Mouse (Mus musculus) kidney, embryonic 14.5 days (tissue): Measurements from ENCODE around the gene Eomes. TPM values are rescaled to one million over a fixed set of nuclear protein-coding genes. Genes with fewer than 3 reads are reported as not detected.

Experiments
- ATAC-seq: fragments of 200-750 bp; cut with Nextera tagmentation; 2 replicates; pipeline ENCODE4 v1.8.0; 2017; ENCODE audit warnings: moderate number of reproducible peaks, mild to moderate bottlenecking, moderate TSS enrichment, moderate library complexity; ENCODE audit not compliant: low FRiP score, low TSS enrichment
- H3K27ac ChIP-seq: fragments of 300-500 bp; sonication (generic); 2 replicates; pipeline ENCODE4 v1.5.1; 2014; ENCODE audit warnings: low read depth, mild to moderate bottlenecking, low read length, moderate library complexity, mixed read lengths
- H3K27me3 ChIP-seq: fragments of 300-500 bp; sonication (generic); 2 replicates; pipeline ENCODE4 v1.6.1; 2014; ENCODE audit warnings: mild to moderate bottlenecking, low read length; ENCODE audit not compliant: control insufficient read depth, insufficient read depth
- H3K36me3 ChIP-seq: fragments of 300-500 bp; sonication (generic); 2 replicates; pipeline ENCODE4 v1.6.1; 2014; ENCODE audit warnings: low read length, mixed read lengths; ENCODE audit not compliant: control insufficient read depth, insufficient read depth
- H3K4me1 ChIP-seq: fragments of 300-500 bp; sonication (generic); 2 replicates; pipeline ENCODE4 v1.6.1; 2014; ENCODE audit warnings: low read length, mixed read lengths; ENCODE audit not compliant: control insufficient read depth, insufficient read depth
- H3K4me2 ChIP-seq: fragments of 300-500 bp; sonication (generic); replicated peaks from 2 replicates; pipeline ENCODE4 v1.6.1; 2014; ENCODE audit warnings: low read depth, mild to moderate bottlenecking, low read length
- H3K4me3 ChIP-seq: fragments of 300-500 bp; sonication (generic); 2 replicates; pipeline ENCODE4 v1.5.1; 2014; ENCODE audit warnings: mild to moderate bottlenecking, low read length
- H3K9ac ChIP-seq: fragments of 300-500 bp; sonication (generic); 2 replicates; pipeline ENCODE4 v1.6.1; 2014; ENCODE audit warnings: low read depth, mild to moderate bottlenecking, low read length, moderate library complexity
- H3K9me3 ChIP-seq: fragments of 300-500 bp; sonication (generic); 2 replicates; pipeline ENCODE4 v1.6.1; 2016; ENCODE audit warnings: low read length; ENCODE audit not compliant: control insufficient read depth
- WGBS: fragments of 180-500 bp; shearing (Covaris S2); extraction: QIAGEN DNeasy Blood & Tissue Kit; methylation state at CpG from one replicate; pipeline ENCODE4 v1.1.7; 2014; 5-methylcytosine and 5-hydroxymethylcytosine counted together
- polyA plus RNA-seq: library from polyadenylated mRNA; unstranded; fragments of >200 nt; fragmentation: Nextera tagmentation; extraction: Ambion mirVana; gene quantifications from 2 replicates; pipeline ENCODE4 v1.2.1, GENCODE M21; 2014

The Eomes gene
- polyA plus RNA-seq = not detected in 2 replicates

DNA sequence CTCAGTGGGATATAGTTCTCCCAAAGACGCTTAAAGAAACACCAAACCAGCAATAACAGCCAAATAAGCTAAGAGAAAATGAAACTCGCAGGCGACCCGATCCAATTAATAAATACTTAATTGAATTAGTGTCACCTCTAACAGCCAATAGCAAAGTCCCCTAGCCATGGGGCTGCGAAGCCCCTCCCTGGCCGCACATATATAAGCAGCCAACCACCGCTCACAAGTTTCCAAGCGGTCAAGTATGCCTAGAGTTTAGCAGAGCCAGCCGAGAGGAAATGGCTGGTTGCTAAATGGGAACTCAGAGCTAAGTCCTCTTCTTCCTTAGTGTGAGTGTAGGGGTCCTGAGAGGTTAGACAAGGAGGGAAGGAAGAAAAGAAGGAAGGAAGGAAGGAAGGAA, at the start of gene Eomes:
Gene Eomes (plus strand): TSS at position 252 of the 400 bp plus-strand sequence.
- Histone ChIP-seq H3K9ac (peak within 1 kb of the TSS; percentile 31; the same call in 1 of the 2 replicates), H3K4me3 (peak within 1 kb of the TSS; percentile 40), H3K9me3 (no peaks in the 10 kb centered on the region), H3K36me3 (no peaks in the 10 kb centered on the region), H3K27ac (no peak within 1 kb of the TSS), H3K4me2 (peak within 1 kb of the TSS; percentile 70), H3K27me3 (peaks cover 85% of the 10 kb centered on the region), H3K4me1 (peaks cover 10% of the 10 kb centered on the region; the same call in 1 of the 2 replicates)
- 2% methylated on average over 9 of the region's 9 CpGs for WGBS
- ATAC-seq = no peak

GRCm38 (mm10) chr9:118444809-118445208, 33.2 kb upstream of the Eomes start:
- no peak overlapping the region for H3K9ac ChIP-seq
- H3K27ac ChIP-seq = no peak overlapping the region
- H3K27me3 ChIP-seq = no peaks in the 10 kb centered on the region
- no peaks in the 10 kb centered on the region for H3K36me3 ChIP-seq
- ATAC-seq = no peak
- no peak overlapping the region for H3K4me2 ChIP-seq
- 60% methylated on average over 9 of the region's 9 CpGs for WGBS
- H3K9me3 ChIP-seq = no peaks in the 10 kb centered on the region
- no peak overlapping the region for H3K4me3 ChIP-seq
- no peaks in the 10 kb centered on the region for H3K4me1 ChIP-seq

DNA sequence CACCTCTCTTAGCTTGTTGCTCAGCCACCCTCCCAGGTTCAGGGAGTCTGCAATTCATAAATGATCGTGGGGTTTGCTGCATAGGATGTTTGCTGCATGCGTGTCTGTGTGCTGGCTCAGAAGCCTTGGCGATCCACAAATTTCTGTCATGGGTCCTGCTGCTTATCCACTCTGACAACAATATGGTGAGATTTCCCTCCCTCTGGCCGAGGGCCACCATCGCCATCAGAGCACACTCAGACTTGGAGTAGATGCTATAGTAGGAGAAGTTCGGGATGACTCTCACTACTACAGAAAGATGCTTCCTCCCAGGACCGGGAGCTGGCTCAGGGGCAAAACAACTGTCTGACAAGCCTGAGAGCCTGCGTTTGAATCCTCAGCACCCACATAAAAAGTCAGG, 28.7 kb upstream of the Eomes start:
- no peak for ATAC-seq
- Histone ChIP-seq H3K36me3 (no peaks in the 10 kb centered on the region), H3K27me3 (no peaks in the 10 kb centered on the region), H3K27ac (no peak overlapping the region), H3K9me3 (no peaks in the 10 kb centered on the region), H3K9ac (no peak overlapping the region), H3K4me3 (no peak overlapping the region), H3K4me1 (no peaks in the 10 kb centered on the region), H3K4me2 (no peak overlapping the region)
- 85% methylated on average over 8 of the region's 8 CpGs for WGBS

DNA sequence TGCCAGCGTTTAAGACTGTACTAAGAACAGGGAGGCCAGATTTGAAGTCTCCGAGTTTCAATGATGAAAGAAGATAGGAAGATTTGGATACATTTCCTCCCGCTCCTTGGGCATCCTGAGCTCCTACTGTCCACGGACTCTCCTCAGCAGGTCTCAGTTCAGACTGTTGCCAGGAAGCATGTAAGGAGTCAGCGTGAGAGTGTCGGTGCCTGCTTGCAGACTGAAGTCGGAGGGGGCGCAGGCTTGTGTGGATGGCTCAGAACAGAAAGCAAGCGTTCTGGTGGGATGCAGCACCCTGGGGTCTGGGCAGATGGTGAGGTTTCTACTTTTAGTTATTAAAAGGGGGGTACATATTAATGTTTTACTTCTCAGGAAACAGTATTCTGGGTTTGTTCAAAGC, 24.6 kb upstream of the Eomes start:
- H3K4me3 ChIP-seq = peak overlapping the region; percentile 0; the same call in 1 of the 2 replicates
- WGBS = 48% methylated on average over 9 of the region's 9 CpGs
- H3K4me1 ChIP-seq = no peaks in the 10 kb centered on the region
- H3K9ac ChIP-seq = no peak overlapping the region
- H3K36me3 ChIP-seq = no peaks in the 10 kb centered on the region
- no peaks in the 10 kb centered on the region for H3K9me3 ChIP-seq
- H3K27me3 ChIP-seq = no peaks in the 10 kb centered on the region
- no peak overlapping the region for H3K27ac ChIP-seq
- H3K4me2 ChIP-seq = 0 out of 2 replicates have a peak overlapping the region, but pooled peaks have one; percentile 11
- ATAC-seq = no peak

DNA sequence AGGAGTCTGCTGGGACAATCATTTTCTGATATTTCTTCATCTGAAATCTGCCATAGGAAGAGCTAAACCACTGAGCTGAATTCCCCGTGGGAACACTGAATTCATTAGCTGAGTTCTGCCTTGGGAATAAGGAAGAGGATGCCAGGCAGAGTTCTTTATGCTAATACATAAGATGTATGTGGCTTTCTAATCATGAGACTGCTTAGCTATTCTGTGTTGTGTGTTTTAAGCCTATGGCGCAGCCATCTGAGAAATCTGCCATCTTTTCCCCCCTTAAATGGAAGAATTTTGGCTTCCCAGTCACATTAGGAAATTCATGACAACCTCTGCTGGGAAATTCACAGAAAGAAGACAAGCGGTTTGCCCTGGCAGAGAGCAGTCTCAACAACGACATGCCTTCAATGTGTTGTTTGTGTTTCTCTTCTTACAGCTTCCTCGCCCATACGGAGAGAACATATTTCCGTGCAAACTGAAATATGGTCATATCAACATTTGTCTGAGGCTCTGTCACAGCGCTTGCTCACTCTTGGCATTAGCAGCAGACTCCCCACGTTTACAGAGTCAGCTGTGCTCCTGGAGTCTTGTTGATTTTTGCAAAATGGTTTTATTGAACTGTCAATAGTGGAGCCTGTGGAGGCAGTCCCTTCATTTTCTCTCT, 22.7 kb upstream of the Eomes start:
- H3K4me3 ChIP-seq = no peak overlapping the region
- no peaks in the 10 kb centered on the region for H3K36me3 ChIP-seq
- H3K4me1 ChIP-seq = no peaks in the 10 kb centered on the region
- H3K9ac ChIP-seq = no peak overlapping the region
- H3K27me3 ChIP-seq = no peaks in the 10 kb centered on the region
- ATAC-seq = no peak
- no peaks in the 10 kb centered on the region for H3K9me3 ChIP-seq
- WGBS = 57% methylated on average over 9 of the region's 9 CpGs
- no peak overlapping the region for H3K4me2 ChIP-seq
- no peak overlapping the region for H3K27ac ChIP-seq

GRCm38 (mm10) chr9:118456405-118456804, 21.6 kb upstream of the Eomes start:
- Histone ChIP-seq H3K27ac (no peak overlapping the region), H3K9me3 (no peaks in the 10 kb centered on the region), H3K27me3 (no peaks in the 10 kb centered on the region), H3K36me3 (no peaks in the 10 kb centered on the region), H3K9ac (no peak overlapping the region), H3K4me1 (no peaks in the 10 kb centered on the region), H3K4me2 (no peak overlapping the region), H3K4me3 (no peak overlapping the region)
- WGBS = 40% methylated on average over 5 of the region's 6 CpGs
- no peak for ATAC-seq

GRCm38 (mm10) chr9:118458039-118458438, 20.0 kb upstream of the Eomes start:
- no peaks in the 10 kb centered on the region for H3K36me3 ChIP-seq
- no peak overlapping the region for H3K27ac ChIP-seq
- no peak overlapping the region for H3K4me3 ChIP-seq
- ATAC-seq = no peak
- no peaks in the 10 kb centered on the region for H3K4me1 ChIP-seq
- H3K4me2 ChIP-seq = no peak overlapping the region
- no peak overlapping the region for H3K9ac ChIP-seq
- H3K9me3 ChIP-seq = no peaks in the 10 kb centered on the region
- H3K27me3 ChIP-seq = no peaks in the 10 kb centered on the region
- 10% methylated on average over 5 of the region's 5 CpGs for WGBS

- Histone ChIP-seq H3K27ac (no peak overlapping the region), H3K27me3 (peaks cover 34% of the 10 kb centered on the region), H3K36me3 (no peaks in the 10 kb centered on the region), H3K4me1 (no peaks in the 10 kb centered on the region), H3K9me3 (no peaks in the 10 kb centered on the region), H3K4me3 (no peak overlapping the region), H3K9ac (no peak overlapping the region), H3K4me2 (no peak overlapping the region)
- no peak for ATAC-seq
- WGBS = 79% methylated on average over 1 of the region's 1 CpGs
These were observed 14.0 kb upstream of the Eomes start for GRCm38 (mm10) chr9:118464031-118464430.

DNA sequence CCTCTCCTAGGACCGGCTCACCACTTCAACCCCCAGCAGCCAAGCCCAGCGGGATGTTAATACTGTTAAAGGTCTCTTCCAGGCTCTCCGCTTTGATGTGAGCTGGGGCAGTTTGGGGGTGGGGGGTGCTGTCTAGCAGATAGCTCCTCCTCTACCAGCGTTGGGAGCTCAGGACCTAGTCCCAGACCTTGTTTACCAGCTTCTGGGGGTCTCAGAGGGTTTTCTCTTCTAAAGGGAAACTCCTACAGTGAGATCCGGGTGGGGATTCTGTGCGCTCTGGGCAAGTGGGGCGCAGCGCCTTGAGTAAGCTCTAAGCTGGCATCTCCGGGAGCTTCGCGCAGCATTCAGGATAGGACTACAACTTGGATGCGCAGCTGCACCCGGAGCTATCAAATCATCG, 9.7 kb upstream of the Eomes start:
- H3K27ac ChIP-seq = no peak overlapping the region
- H3K4me1 ChIP-seq = no peaks in the 10 kb centered on the region
- ATAC-seq = no peak
- no peaks in the 10 kb centered on the region for H3K9me3 ChIP-seq
- H3K9ac ChIP-seq = no peak overlapping the region
- H3K4me3 ChIP-seq = no peak overlapping the region
- H3K36me3 ChIP-seq = no peaks in the 10 kb centered on the region
- H3K27me3 ChIP-seq = peaks cover 76% of the 10 kb centered on the region
- 2% methylated on average over 14 of the region's 14 CpGs for WGBS
- no peak overlapping the region for H3K4me2 ChIP-seq
